Mouse (Mus musculus): Measurements from ENCODE around the gene Cldn12.

Cldn12 gene

DNA sequence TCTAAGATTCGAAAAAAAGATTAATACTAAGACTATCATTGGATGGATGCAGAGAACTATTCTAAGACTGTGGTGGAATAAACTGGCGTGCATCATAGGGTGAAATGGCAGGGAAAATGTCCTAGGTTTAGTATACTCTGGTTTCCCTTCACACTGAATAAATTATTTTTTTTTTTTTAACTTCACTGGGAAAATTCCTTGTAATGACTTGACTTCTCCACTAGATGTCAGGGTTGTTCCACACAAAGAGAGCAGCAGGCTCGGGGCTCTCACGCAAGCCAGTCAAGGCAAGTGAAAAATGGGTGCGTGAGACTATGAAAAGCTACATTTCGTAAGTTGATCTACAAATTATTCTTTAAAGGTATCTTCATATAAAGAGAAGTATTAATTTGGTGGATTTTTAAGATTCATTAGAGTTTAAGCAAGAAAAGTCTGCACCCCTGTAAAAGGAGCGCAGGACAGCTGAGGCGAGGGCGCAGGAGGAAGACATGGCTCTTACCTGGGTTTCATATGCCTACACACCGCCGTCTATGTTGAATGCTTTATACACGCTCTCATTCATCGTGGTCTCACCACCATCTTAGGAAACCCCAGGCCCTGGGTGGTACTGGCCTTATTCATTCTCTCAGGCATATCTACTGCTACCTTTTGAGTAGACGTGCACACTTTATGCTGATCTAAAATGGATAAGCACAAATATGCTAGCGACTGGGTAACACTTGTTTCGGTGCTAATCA is 20.3 kb downstream of the Cldn12 start:
- peak; percentile 41 for DNase-seq (ENCODE audit: extremely low spot score, low read depth, low spot score)

DNA sequence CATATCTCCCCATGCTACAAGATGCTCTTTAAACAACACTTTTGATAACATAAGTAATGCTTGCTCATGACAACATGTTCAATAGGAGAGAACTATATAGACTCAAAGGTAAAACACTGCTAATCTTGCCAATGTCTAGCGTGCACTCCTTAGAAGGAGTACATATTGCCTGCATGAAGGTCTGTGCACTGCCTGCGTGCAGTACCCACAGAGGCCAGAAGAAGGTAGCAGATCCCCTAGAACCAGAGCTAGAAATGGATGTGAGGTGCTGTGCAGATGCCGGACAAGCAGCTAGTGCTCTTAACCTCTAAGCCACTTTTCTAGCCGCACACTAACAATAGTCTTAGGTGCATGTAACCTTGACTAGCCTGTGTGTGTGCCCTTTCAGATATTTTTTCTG is 22.6 kb downstream of the Cldn12 start:
- DNase-seq (ENCODE audit: extremely low spot score, low read depth, low spot score), result no peak

DNA sequence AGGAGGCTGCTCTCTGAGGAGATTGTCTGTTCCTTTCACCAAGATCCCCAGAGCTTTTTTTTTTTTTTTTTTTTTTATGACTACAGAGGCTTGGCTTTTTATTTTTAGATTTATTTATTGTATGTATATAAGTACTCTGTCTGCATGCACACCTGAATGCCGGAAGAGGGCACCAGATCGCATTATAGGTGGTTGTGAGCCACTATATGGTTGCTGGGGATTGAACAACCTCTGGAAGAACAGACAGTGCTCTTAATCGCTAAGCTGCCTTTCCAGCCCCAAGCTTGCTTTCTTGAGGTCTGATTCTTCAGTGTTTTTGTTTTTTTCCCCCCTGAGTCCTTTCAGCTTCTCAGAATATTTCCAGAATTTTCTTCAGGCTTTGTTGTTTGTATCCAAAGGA is 28.7 kb downstream of the Cldn12 start:
- DNase-seq (ENCODE audit: extremely low spot score, low read depth, low spot score), result no peak

DNA sequence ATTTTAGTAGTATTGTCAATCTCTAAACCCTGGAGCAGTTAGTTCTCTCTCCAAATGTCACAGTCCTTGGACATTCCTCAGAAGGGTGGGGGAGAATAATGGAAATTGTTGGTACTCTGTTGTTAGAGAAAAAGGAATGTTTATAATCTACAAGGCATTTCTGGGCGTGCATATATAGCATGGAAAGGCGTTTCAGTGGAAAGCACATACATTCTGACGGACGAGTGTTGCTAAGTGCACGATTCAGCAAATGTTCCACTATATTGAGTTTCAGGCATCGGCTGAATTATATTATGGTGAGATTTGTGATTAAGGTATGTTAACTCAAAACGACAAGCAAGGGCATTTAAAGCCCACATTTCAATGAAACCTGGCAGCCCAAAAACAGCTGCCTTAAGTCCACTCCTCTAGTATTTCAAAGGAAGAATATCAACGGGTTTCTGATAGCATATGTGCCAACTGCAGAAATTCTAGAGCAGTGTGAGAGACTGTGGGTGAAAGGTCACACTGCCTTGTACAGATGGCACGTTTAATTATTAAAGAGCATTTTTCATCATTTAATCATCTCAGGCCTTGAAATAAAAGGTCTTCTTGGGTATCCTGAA is 31.4 kb downstream of the Cldn12 start:
- no peak for DNase-seq (ENCODE audit: extremely low spot score, low read depth, low spot score)

DNA sequence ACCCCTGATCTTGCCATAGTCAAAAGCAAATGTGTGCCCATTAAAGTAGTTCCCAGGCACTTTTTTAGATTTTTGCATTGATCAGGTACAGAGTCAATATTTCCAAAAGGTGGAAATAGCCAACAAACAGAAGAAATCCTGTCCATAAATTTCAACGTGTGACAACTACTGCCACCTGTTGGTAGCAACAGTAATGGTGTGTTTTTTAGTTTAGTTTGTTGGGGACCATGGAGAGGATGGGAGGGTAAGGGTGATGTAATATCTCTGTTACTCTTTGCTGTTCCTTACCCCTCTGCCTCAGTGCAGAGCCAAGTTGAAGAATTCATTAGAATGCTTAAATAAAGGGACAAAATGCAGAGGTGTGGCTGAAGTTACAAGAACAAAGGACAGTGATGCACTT is 33.1 kb downstream of the Cldn12 start:
- peak; percentile 42 for DNase-seq (ENCODE audit: extremely low spot score, low read depth, low spot score)

DNA sequence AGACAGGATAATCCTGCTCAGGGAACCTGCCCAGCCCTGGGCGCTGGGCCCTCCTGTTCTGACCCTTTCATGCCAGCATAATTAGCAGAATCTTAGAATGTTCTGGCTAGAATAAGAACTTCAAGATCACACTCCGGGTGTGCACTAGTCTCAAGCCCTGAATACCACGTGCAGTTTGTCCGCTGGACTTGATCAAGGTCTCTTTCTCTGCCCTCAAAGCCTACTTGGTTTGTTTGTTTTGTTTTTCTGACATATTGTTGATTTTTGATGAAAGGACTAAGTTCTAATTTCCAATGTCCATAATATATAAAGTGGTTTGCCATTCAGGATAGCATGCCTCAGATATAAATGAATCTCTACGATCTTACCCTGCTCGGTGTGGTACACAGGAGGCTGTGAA is 35.7 kb downstream of the Cldn12 start, which contains the start of gene 1700015F17Rik:
Gene 1700015F17Rik (minus strand): TSS at position 101 of the 400 bp plus-strand sequence.
- DNase-seq (ENCODE audit: extremely low spot score, low read depth, low spot score), result no peak

DNA sequence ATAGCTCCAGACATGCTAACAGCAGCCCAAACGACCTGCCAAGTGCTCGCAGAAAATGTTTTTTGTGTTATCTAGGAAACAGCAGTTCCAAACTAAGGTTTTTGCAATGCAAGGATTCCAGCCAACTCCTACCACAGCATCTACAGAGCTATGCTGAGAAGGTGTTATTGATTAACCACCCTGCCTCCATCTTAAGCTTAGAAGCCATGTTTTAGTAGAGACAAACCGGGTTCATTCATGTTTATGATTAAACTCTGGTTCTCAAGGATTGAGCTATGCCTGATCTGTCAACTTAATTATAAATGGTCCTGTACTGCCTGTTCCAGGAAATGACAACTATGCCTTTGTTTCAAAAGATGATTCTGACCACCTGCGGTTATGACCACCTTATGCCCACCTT is 38.6 kb downstream of the Cldn12 start:
- no peak for DNase-seq (ENCODE audit: extremely low spot score, low read depth, low spot score)

DNA sequence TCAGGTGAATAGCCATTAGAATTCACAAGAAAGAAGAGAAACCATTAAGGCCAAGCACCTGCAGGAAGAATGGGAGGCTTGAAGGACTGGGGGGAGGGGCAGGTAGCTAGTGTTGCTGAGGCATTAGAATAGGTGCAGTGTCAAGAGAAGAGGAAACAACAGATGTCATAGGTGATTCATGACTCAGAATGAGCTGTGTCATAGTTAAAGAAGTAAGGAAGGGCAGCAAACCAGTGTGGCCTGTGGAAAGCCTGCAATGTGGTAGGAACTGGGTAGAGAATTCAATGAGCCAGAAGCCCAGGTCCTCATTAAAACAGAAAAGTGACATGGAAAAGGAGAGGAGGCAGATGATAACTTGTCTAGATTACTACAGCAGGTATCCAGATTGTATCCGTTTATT is 49.5 kb downstream of the Cldn12 start:
- no peak for DNase-seq (ENCODE audit: extremely low spot score, low read depth, low spot score)

Data from hindlimb bud, embryonic 11.5 days (tissue).